ENCODE assay signal across 13 mouse cellular contexts in genomic region chr5:148973019-148973668, GRCm38 (mm10). TPM values are rescaled to one million over a fixed set of nuclear protein-coding genes. Genes with fewer than 3 reads are reported as not detected.
DNase-seq lines count a peak whose midpoint lies in the region; ATAC-seq and TF ChIP-seq lines count a peak whose summit lies in the region.
"Had no signal": no experiment of that assay in that cellular context is flagged by ENCODE, and none has a peak within 500 bp of the region (broad histone marks: within the 10 kb centered on the region; RNA-seq: fewer than 3 reads in every experiment).

No protein-coding gene starts in this region.

- H3K9ac ChIP-seq in limb, embryonic 13.5 days: no peak overlapping the region
- H3K9ac ChIP-seq: embryonic facial prominence, embryonic 15.5 days had no signal

- no peaks in the 10 kb centered on the region for H3K27me3 ChIP-seq in limb, embryonic 13.5 days
- no peaks in the 10 kb centered on the region for H3K27me3 ChIP-seq in cerebellum, adult 2 months (ENCODE audit: control insufficient read depth, insufficient read depth, low read length)
- H3K27me3 ChIP-seq: embryonic facial prominence, embryonic 15.5 days had no signal

- H3K4me2 ChIP-seq in limb, embryonic 13.5 days (replicated peaks): peak overlapping the region; percentile 45
- H3K4me2 ChIP-seq: embryonic facial prominence, embryonic 15.5 days had no signal

- no peaks in the 10 kb centered on the region for H3K9me3 ChIP-seq in limb, embryonic 13.5 days
- H3K9me3 ChIP-seq: embryonic facial prominence, embryonic 15.5 days had no signal

- TF ChIP-seq CTCF in cerebellum, adult 2 months (IDR thresholded peaks at IDR 0.05; ENCODE audit: borderline replicate concordance, insufficient read depth, low read depth, low read length): no peak

- TF ChIP-seq POLR2A in cerebellum, adult 2 months (IDR thresholded peaks at IDR 0.05; ENCODE audit: borderline replicate concordance, insufficient read depth, low read length): no peak

- no peak overlapping the region for H3K4me3 ChIP-seq in limb, embryonic 13.5 days
- H3K4me3 ChIP-seq in cerebellum, adult 2 months (replicated peaks; ENCODE audit: insufficient read depth, low read depth, low read length): no peak overlapping the region
- H3K4me3 ChIP-seq: embryonic facial prominence, embryonic 15.5 days had no signal

- peak; percentile 43 for DNase-seq in embryo, embryonic 10.5 days (ENCODE audit: low spot score)
- DNase-seq in embryo, embryonic 10 days (ENCODE audit: low spot score): no peak
- DNase-seq in ovary, postnatal 36 days (ENCODE audit: low spot score): peak; percentile 59
- DNase-seq in ovary, postnatal 10 days (ENCODE audit: low spot score): no peak
- no peak for DNase-seq in MN1 (ENCODE audit: low spot score)
- no peak for DNase-seq in cerebellum, adult 2 months
- no peak for DNase-seq in layer of hippocampus, postnatal 25 days (ENCODE audit: extremely low spot score in 1 of 2, low spot score in 1 of 2)
- DNase-seq: kidney, postnatal 25 days had no signal

- peak overlapping the region; percentile 10; the same call in 1 of the 2 replicates for H3K27ac ChIP-seq in limb, embryonic 13.5 days
- no peak overlapping the region for H3K27ac ChIP-seq in cerebellum, adult 2 months (ENCODE audit: insufficient read depth, low read length)
- H3K27ac ChIP-seq: embryonic facial prominence, embryonic 15.5 days had no signal

- 5% methylated on average over 6 of the region's 6 CpGs for WGBS in limb, embryonic 13.5 days
- WGBS in cerebellum, adult 2 months: 14% methylated on average over 6 of the region's 6 CpGs

- no peaks in the 10 kb centered on the region for H3K36me3 ChIP-seq in limb, embryonic 13.5 days
- H3K36me3 ChIP-seq: embryonic facial prominence, embryonic 15.5 days had no signal

- 0 out of 2 replicates have a peak, but pooled peaks have one; percentile 26 for ATAC-seq in limb, embryonic 13.5 days (ENCODE audit: low FRiP score, low read depth)

- H3K4me1 ChIP-seq in limb, embryonic 13.5 days: peaks cover 40% of the 10 kb centered on the region
- no peaks in the 10 kb centered on the region for H3K4me1 ChIP-seq in cerebellum, adult 2 months (ENCODE audit: control insufficient read depth, insufficient read depth, low read length)

RNA-seq across cellular contexts. Expression of gene Gm42791, which starts 21.8 kb away (rescaled TPM):
- polyA plus RNA-seq in limb, embryonic 13.5 days (2015; fragmentation: Nextera tagmentation; extraction: Ambion mirVana): 1.6 and 2.6 TPM in 2 replicates
- not detected in 2 replicates for polyA plus RNA-seq in cerebellum, adult 2 months (2012; rRNA removed)
- 10 to 100 TPM; 18.9 to 21.1 TPM for total RNA-seq in layer of hippocampus, postnatal 25 days (2021)
- total RNA-seq: liver, adult 2 months had no signal
- polyA plus RNA-seq: heart, embryonic 14.5 days; liver, adult 2 months; urinary bladder, adult 2 months had no signal

RNA-seq across cellular contexts. Expression of gene Katnal1, which starts 44.0 kb away (rescaled TPM):
- 16.9 and 21.0 TPM in 2 replicates for polyA plus RNA-seq in limb, embryonic 13.5 days (2015; fragmentation: Nextera tagmentation; extraction: Ambion mirVana)
- 41.0 and 41.7 TPM in 2 replicates for polyA plus RNA-seq in cerebellum, adult 2 months (2012; rRNA removed)
- 10 to 100 TPM; 60.1 to 63.6 TPM for total RNA-seq in layer of hippocampus, postnatal 25 days (2021)

Comparison
In these comparisons a context has a peak if more than half of its experiments do, and no peak if none do; other contexts are left out.
1. DNase-seq: peak in embryo, embryonic 10.5 days (single experiment) and ovary, postnatal 36 days (single experiment); none in embryo, embryonic 10 days (single experiment), ovary, postnatal 10 days (single experiment), MN1 (single experiment), cerebellum, adult 2 months (0 of 2) and layer of hippocampus, postnatal 25 days (0 of 2).